Mouse (Mus musculus): Measurements from ENCODE around the gene Rhbg.

GRCm38 (mm10) chr3:88299172-88299571 is 44.7 kb upstream of the Rhbg start:
- TF ChIP-seq POLR2A (IDR thresholded peaks at IDR 0.05; ENCODE audit: borderline replicate concordance, extremely low read depth, insufficient read depth, insufficient read length, poor library complexity, severe bottlenecking) (no peak), CTCF (IDR thresholded peaks at IDR 0.05; ENCODE audit: borderline replicate concordance, extremely low read depth, insufficient read depth, insufficient read length) (no peak)
